Mouse (Mus musculus) neural tube, embryonic 14.5 days (tissue): ENCODE measurements around the gene Adh7. TPM values are rescaled to one million over a fixed set of nuclear protein-coding genes. Genes with fewer than 3 reads are reported as not detected.

Experiments
- ATAC-seq: fragments of 200-750 bp; cut with Nextera tagmentation; 2 replicates; pipeline ENCODE4 v1.8.0; 2017; ENCODE audit warnings: low read depth, mild to moderate bottlenecking, moderate TSS enrichment, moderate library complexity
- H3K27ac ChIP-seq: fragments of 300-500 bp; sonication (generic); 2 replicates; pipeline ENCODE4 v1.5.1; 2014; ENCODE audit warnings: low read depth, mild to moderate bottlenecking, control low read depth, low read length, moderate library complexity, mixed read lengths
- H3K27me3 ChIP-seq: fragments of 300-500 bp; sonication (generic); 2 replicates; pipeline ENCODE4 v1.6.1; 2014; ENCODE audit warnings: low read length; ENCODE audit not compliant: control insufficient read depth, insufficient read depth
- H3K36me3 ChIP-seq: fragments of 300-500 bp; sonication (generic); 2 replicates; pipeline ENCODE4 v1.6.1; 2014; ENCODE audit warnings: low read length, mixed read lengths; ENCODE audit not compliant: control insufficient read depth, insufficient read depth
- H3K4me1 ChIP-seq: fragments of 300-500 bp; sonication (generic); 2 replicates; pipeline ENCODE4 v1.6.1; 2014; ENCODE audit warnings: low read length; ENCODE audit not compliant: control insufficient read depth, insufficient read depth
- H3K4me2 ChIP-seq: fragments of 300-500 bp; sonication (generic); 2 replicates; pipeline ENCODE4 v1.6.1; 2014; ENCODE audit warnings: mild to moderate bottlenecking, low read depth, low read length, control low read depth
- H3K4me3 ChIP-seq: fragments of 300-500 bp; sonication (generic); 2 replicates; pipeline ENCODE4 v1.5.1; 2014; ENCODE audit warnings: low read depth, low read length, control low read depth, mixed read lengths
- H3K9ac ChIP-seq: fragments of 300-500 bp; sonication (generic); replicated peaks from 2 replicates; pipeline ENCODE4 v1.6.1; 2014; ENCODE audit warnings: low read depth, mild to moderate bottlenecking, control low read depth, low read length, mixed read lengths
- H3K9me3 ChIP-seq: fragments of 300-500 bp; sonication (generic); 2 replicates; pipeline ENCODE4 v1.6.1; 2016; ENCODE audit warnings: low read length; ENCODE audit not compliant: control insufficient read depth
- WGBS: fragments of 180-500 bp; shearing (Covaris S2); extraction: QIAGEN DNeasy Blood & Tissue Kit; methylation state at CpG from one replicate; pipeline ENCODE4 v1.1.7; 2014; 5-methylcytosine and 5-hydroxymethylcytosine counted together
- polyA plus RNA-seq: library from polyadenylated mRNA; unstranded; fragments of >200 nt; fragmentation: Nextera tagmentation; extraction: Ambion mirVana; gene quantifications from 2 replicates; pipeline ENCODE4 v1.2.1, GENCODE M21; 2014

Adh7 gene
- polyA plus RNA-seq, 1 experiment from 2014 or later = 0.54 TPM

DNA sequence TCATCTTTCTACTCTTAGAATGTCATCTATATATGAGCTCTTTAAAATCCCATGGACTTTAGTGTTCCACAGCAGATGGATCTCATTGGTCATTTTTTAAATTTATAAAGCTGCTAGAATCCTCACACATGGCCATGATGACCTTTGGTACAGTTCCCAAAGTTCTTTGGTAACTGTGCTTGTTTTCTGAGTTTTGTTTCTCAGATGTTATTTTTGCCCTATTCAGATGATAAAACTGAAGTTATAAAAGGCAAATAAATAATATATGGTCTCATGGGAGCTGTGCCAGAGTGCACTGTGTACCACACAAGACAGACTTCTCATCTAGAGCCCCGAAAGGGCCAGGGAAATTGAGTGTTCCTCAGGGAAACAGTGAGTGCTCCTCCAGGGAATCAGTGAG lies 11.9 kb downstream of the Adh7 start:
- H3K27me3 ChIP-seq = no peaks in the 10 kb centered on the region
- no peak overlapping the region for H3K4me3 ChIP-seq
- ATAC-seq = no peak
- no peak overlapping the region for H3K27ac ChIP-seq
- no peak overlapping the region for H3K9ac ChIP-seq
- WGBS = 74% methylated on average over 1 of the region's 1 CpGs
- H3K9me3 ChIP-seq = no peaks in the 10 kb centered on the region
- no peaks in the 10 kb centered on the region for H3K36me3 ChIP-seq
- no peaks in the 10 kb centered on the region for H3K4me1 ChIP-seq
- no peak overlapping the region for H3K4me2 ChIP-seq

DNA sequence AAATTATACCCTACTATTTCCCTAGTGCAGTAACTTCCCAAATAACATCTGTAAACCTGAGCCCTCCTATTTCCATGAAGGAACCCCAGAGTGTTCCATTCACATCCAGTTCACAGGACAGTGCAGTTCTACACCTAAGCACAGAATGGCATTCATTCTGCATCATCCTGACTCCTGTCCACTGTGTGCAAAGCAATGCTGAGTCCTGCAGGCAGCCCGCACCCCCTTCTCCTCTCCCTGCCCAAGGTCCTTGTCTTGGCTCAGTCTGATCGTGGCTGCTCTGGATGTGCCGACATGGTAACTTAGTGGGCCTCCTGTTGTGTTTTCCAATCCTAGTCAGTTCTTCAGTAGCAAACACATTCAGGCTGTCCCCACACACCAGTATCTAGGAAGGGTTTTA lies 12.7 kb downstream of the Adh7 start:
- Histone ChIP-seq H3K9ac (no peak overlapping the region), H3K4me2 (no peak overlapping the region), H3K27me3 (no peaks in the 10 kb centered on the region), H3K36me3 (no peaks in the 10 kb centered on the region), H3K4me1 (no peaks in the 10 kb centered on the region), H3K27ac (no peak overlapping the region), H3K4me3 (no peak overlapping the region), H3K9me3 (no peaks in the 10 kb centered on the region)
- 80% methylated on average over 3 of the region's 3 CpGs for WGBS
- no peak for ATAC-seq

DNA sequence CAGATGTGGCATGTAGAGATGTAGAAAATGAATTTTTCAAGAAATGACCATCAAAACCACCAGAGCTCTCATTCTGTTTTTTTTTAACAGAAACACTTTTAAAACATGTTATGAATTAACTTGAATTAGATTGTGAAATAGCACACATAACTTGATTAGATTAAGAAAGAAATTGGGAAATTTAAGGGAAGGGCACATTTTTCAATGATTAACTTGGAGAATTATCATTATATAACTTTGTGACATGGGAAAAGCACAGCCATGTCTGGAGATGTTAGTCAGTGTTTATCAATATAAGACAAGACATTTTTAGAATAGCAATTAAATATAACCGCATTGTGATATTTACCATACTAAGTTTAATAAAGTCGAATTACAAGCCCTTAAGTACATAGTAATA lies 14.0 kb downstream of the Adh7 start:
- 85% methylated on average over 2 of the region's 2 CpGs for WGBS
- no peaks in the 10 kb centered on the region for H3K27me3 ChIP-seq
- no peaks in the 10 kb centered on the region for H3K36me3 ChIP-seq
- no peak overlapping the region for H3K9ac ChIP-seq
- H3K4me3 ChIP-seq = no peak overlapping the region
- H3K9me3 ChIP-seq = no peaks in the 10 kb centered on the region
- no peak overlapping the region for H3K27ac ChIP-seq
- ATAC-seq = no peak
- H3K4me1 ChIP-seq = no peaks in the 10 kb centered on the region
- no peak overlapping the region for H3K4me2 ChIP-seq

DNA sequence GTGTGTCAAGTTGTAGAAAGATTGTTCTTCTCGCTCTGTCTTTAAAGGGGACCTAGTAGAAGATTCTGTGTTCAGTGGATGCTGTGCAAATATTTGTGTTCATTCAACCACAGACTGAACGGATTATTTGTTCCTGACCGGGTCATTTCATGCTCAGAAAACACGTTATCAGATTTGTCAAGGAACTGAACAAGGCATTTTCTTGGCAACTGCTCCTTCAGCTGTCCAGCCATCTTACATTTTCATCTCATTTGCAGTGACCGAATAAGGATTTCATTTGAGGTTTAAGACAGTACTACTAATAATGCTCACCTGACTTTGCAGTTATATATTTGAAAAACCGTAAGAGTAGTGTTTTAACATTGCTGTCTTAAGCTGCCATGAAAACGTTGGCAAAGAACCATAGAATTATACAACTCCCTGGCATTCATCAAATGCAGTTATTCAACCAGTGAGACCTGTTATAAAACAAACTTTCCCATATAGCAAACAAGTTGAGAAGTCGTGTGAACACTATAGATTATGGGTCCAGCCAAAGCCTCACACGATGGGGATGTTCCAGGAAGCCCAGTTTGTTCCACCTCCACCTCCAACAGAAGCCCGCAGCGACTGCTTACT lies 19.1 kb downstream of the Adh7 start:
- Histone ChIP-seq H3K27ac (no peak overlapping the region), H3K9me3 (no peaks in the 10 kb centered on the region), H3K36me3 (no peaks in the 10 kb centered on the region), H3K4me1 (no peaks in the 10 kb centered on the region), H3K9ac (no peak overlapping the region), H3K4me3 (no peak overlapping the region), H3K4me2 (no peak overlapping the region), H3K27me3 (no peaks in the 10 kb centered on the region)
- ATAC-seq = no peak
- WGBS = 79% methylated on average over 11 of the region's 11 CpGs

DNA sequence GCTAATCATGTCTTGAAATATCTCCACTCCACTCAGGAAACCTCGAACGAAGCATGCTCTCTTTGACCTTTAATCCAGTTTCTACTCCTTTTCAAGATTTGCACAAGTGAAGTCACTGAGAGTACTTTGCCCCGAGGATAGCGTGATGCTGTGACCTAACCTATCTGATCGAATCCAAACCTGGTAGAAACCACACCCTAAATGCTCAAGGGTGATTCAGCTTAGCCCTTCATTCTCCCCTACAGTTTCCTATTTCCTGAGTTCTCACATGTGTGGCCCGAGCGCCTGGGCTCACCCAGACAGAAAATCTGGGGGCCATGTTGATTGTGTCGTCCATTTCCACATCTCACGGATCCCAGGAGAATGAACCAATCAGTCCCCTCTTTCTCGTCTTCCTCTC lies 20.5 kb downstream of the Adh7 start:
- ATAC-seq = no peak
- no peak overlapping the region for H3K9ac ChIP-seq
- WGBS = 88% methylated on average over 10 of the region's 10 CpGs
- H3K36me3 ChIP-seq = no peaks in the 10 kb centered on the region
- no peak overlapping the region for H3K4me3 ChIP-seq
- no peak overlapping the region for H3K4me2 ChIP-seq
- H3K4me1 ChIP-seq = peaks cover 3% of the 10 kb centered on the region; the same call in 1 of the 2 replicates
- no peaks in the 10 kb centered on the region for H3K27me3 ChIP-seq
- H3K27ac ChIP-seq = no peak overlapping the region
- H3K9me3 ChIP-seq = no peaks in the 10 kb centered on the region

DNA sequence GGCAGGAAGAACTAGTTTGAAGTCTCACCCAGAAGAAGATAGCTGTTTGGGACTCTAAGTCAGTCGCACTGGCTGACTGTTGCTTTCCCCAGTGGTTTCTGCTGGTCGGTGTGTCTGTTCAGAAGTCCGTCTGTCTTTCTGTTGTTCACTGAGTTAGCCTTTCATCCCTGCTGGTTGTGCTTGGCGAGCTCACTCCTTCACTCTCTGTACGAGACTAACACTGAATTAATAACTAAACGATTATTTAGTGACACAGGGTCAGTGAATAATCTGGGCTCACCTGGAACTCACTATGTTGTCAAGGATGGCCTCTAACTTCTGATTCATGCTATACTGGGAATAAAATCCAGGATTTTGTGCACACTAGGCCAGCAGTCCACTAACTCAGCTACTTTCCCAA lies 21.9 kb downstream of the Adh7 start:
- H3K36me3 ChIP-seq = no peaks in the 10 kb centered on the region
- no peaks in the 10 kb centered on the region for H3K9me3 ChIP-seq
- H3K4me3 ChIP-seq = no peak overlapping the region
- 90% methylated on average over 6 of the region's 6 CpGs for WGBS
- ATAC-seq = no peak
- H3K27ac ChIP-seq = no peak overlapping the region
- no peak overlapping the region for H3K4me2 ChIP-seq
- no peak overlapping the region for H3K9ac ChIP-seq
- peaks cover 3% of the 10 kb centered on the region; the same call in 1 of the 2 replicates for H3K4me1 ChIP-seq
- H3K27me3 ChIP-seq = no peaks in the 10 kb centered on the region

DNA sequence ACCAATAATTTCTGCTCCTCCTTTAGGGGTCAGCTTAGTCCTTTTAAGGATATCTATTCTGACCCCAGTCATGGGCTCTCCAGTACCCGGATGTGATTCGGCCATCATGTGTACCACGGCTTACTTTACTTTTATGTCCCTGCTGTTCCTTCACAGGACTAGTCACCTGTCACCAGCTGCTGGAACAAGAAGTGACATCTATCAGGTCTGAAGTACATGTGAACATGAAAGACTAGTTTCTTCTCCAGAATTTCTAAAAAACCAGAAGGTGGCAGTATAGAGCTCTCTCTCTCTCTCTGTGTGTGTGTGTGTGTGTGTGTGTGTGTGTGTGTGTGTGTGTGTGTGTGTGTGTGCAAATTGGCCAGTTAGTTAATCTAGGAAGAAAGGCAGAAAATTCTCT lies 22.9 kb downstream of the Adh7 start:
- Histone ChIP-seq H3K4me1 (peaks cover 3% of the 10 kb centered on the region; the same call in 1 of the 2 replicates), H3K27ac (no peak overlapping the region), H3K9me3 (no peaks in the 10 kb centered on the region), H3K36me3 (no peaks in the 10 kb centered on the region), H3K27me3 (no peaks in the 10 kb centered on the region), H3K4me3 (no peak overlapping the region), H3K9ac (no peak overlapping the region), H3K4me2 (no peak overlapping the region)
- ATAC-seq = no peak
- 94% methylated on average over 3 of the region's 3 CpGs for WGBS

DNA sequence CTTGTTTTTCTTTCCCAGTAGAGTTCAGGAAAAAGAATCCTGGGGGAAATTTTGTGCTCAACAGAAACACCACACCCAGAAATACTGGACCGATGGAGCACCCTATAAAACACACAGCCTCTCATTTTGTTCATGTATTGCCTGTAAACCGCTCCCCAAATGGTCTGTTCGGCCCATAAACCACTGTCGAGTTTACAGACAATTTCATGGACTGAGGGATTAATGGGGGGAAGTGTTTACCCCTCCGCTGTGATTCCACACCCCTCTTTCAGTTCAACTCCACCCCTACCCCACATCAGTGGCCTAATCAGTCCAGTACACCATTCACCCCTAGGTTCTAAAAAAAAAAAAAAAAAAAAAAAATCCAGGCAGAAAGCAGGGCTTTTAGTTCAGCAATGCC lies 23.4 kb downstream of the Adh7 start:
- WGBS = 49% methylated on average over 5 of the region's 5 CpGs
- ATAC-seq = peak; percentile 16; the same call in 1 of the 2 replicates
- H3K36me3 ChIP-seq = no peaks in the 10 kb centered on the region

DNA sequence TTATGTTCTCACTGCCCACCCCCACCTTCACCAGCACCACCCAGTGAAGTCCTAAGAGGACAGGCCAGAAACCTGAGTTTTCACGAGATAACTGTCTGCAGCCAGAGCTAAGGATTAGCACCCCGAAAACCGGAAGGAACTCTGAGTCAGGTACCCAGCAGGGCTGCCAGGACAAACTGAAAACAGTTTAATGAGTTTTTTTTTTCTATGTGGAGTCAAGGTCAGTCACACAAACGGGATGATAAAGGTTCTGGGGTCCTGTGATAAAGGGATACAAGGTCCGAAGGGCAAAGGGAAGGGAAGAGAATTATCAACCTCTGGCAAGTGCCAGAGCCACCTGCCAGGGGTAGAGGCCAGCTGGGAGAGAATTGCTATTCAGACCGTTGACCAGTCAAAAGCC lies 23.8 kb downstream of the Adh7 start:
- no peaks in the 10 kb centered on the region for H3K9me3 ChIP-seq
- ATAC-seq = no peak
- H3K27ac ChIP-seq = no peak overlapping the region
- peaks cover 3% of the 10 kb centered on the region; the same call in 1 of the 2 replicates for H3K4me1 ChIP-seq
- 64% methylated on average over 6 of the region's 6 CpGs for WGBS
- H3K27me3 ChIP-seq = no peaks in the 10 kb centered on the region
- H3K4me3 ChIP-seq = no peak overlapping the region
- H3K9ac ChIP-seq = no peak overlapping the region
- no peaks in the 10 kb centered on the region for H3K36me3 ChIP-seq
- no peak overlapping the region for H3K4me2 ChIP-seq

More for the DNA sequence above, 23.4 kb downstream of the Adh7 start:
- H3K4me3 ChIP-seq = no peak overlapping the region
- H3K4me1 ChIP-seq = peaks cover 3% of the 10 kb centered on the region; the same call in 1 of the 2 replicates
- H3K27ac ChIP-seq = no peak overlapping the region
- H3K9ac ChIP-seq = no peak overlapping the region
- no peaks in the 10 kb centered on the region for H3K27me3 ChIP-seq
- H3K9me3 ChIP-seq = no peaks in the 10 kb centered on the region
- H3K4me2 ChIP-seq = no peak overlapping the region
